Mouse (Mus musculus) lung, adult 2 months (tissue): ENCODE data around the gene Armh4.

Experiments
- CTCF ChIP-seq: fragments of 200-500 bp; IDR thresholded peaks from 2 replicates; pipeline ENCODE4 v1.5.1; 2011; ENCODE audit warnings: mild to moderate bottlenecking, low read length, control low read depth; ENCODE audit not compliant: insufficient read depth
- POLR2A ChIP-seq: fragments of 200-500 bp; IDR thresholded peaks from 2 replicates; pipeline ENCODE4 v1.6.1; 2011; ENCODE audit warnings: low read depth, mild to moderate bottlenecking, control low read depth, low read length, borderline replicate concordance; ENCODE audit errors: extremely low read depth

- no peak for TF ChIP-seq POLR2A
- no peak for TF ChIP-seq CTCF
Measured at GRCm38 (mm10) chr14:49637422-49637821, 145.8 kb downstream of the Armh4 start.
